Mouse (Mus musculus): ENCODE results near the gene Traip.

Traip gene

DNA sequence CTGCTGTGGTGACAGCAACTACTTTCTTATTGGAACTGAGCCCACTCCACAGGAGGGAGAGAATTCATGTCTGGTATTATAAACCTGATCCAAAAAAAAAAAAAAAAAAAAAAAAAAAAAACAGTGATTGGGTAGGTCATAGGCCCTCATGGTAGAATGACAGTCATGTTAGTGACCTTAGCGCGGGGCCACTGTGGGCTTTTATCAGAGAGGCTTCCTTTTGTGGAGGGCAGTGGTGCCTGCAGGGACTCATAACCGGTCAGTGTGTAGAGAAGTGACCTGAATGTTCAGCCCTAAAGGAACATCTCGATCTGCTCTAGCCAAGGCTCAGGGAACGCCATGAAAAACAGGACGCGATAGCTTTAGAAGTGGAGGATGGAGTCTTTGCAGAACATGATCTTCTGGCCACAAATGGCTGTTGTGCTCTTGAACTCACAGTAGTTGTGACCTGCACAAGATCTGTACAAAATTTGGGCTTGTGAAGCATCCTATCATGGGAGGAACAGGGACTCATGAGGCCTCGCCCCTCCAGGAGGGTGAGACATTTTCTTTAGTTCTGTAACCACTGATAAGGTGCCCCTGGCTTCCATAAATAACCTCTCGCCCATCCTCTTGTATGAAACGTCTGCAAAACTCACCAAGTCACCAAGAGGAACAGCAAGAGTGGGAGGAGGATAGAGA is 24.7 kb downstream of the Traip start:
- DNase-seq = no peak

DNA sequence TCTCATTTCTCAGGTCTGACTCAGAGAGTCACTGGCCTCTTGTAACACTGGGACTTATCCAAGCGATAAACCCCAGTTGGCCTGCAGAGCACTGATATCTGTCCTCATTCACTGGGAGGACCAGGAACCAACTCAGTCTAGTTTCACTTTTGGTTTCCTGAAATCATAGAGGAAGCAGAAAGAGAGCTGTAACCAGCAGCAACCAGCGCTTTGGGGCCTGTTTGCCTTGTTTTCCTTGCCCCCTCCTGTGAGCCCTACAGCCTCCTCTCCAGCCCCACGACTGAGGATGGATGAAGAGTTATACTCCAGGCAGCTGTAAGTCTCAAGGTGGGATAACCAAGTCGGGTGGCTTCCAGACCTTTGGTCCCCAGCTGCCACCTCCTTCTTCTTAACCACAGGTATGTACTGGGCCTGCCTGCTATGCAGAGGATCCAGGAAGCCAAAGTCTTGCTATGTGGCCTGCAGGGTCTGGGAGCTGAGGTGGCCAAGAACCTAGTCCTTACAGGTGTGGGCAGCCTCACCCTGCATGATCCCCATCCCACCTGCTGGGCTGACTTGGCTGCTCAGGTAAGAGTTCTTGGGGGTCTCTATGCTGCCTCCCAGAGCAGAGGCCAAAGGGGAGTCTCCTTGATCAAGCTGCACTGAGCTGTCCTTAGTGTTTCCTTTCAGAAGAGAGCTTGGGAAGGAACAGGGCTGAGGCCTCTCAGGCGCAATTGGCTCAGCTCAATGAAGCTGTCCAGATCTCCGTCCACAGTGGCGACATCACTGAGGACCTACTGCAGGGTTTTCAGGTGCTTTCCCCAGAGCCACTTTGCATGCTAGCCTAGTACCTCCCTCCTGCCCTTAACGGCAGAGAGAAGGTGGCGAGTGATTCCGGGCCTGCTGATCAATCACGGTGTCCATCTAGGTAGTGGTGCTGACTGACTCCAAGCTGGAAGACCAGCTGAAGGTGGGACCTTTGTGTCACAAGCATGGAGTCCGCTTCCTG is 25.8 kb downstream of the Traip start, which contains the start of gene Uba7:
Gene Uba7 (plus strand): TSS at position 107 of the 988 bp plus-strand sequence.
- peak; percentile 16 to 35 for DNase-seq

- no peak for DNase-seq
These were observed 28.9 kb downstream of the Traip start for GRCm38 (mm10) chr9:107978815-107979214.

- DNase-seq = peak; percentile 70 to 81
These were observed 32.0 kb downstream of the Traip start for GRCm38 (mm10) chr9:107981684-107982605.

- DNase-seq = peak; percentile 87 to 91
These were observed 32.9 kb downstream of the Traip start, which contains the start of gene Gm20661 for GRCm38 (mm10) chr9:107982681-107983346. Gene Gm20661 (plus strand): TSS chr9:107983058.

DNA sequence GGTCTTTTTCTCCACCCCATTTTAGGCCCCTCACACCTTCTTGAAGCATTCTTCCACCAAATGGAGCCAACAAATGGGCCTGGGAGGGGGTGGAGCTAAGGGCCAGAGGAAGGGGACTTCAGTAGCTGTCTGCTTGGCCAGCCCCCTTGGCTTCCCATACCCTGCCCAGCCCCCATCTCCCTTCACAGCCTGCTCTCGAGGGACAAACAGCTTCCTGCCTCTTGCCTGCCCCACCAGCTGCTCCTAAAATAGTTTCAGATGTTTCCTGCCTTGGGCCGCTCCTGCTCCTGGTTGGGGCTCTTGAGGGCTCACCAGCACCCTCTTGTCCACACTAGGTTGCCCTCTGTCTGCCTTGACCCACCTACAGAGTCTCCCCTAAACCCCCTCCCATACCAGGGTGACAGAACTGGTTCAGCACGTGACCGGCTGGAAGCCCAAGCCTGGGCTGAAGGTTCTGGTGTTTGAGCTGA is 33.5 kb downstream of the Traip start:
- peak; percentile 90 to 94 for DNase-seq

DNA sequence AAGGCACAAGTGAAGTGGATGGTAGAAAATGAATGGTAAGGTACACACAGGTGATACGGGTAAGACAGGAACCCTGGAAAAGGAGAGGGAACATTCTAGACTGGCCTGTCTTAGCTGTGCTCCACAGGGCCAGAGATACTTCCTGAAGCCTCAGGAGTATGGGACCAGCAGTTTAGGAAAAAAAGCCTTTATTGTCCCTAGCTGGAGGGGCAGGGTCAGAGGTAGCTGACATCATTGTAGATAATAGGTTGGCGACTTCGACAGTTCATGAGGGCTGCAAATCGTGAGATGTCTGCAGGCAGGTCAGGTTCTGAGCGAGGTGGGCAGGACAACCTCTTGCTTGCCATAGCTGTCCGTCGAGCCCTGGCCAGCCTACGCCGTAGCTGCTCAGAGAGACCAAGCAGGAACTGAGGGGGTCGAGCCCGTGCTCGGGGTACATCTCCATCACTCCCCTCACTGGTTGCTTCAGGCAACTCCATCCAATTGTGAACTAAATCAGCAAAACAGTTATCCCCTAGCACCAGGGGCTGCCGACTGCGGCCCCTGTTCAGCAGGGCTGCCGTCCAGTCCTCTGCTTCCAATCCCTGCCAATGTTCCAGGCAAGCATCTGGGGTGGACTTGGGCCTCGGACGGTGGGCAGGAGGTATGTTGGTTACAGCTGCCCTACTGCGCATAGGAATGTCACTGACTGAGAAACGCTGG is 34.3 kb downstream of the Traip start:
- DNase-seq = peak; percentile 41 to 60

GRCm38 (mm10) chr9:107984754-107985055 is 34.8 kb downstream of the Traip start:
- no peak for DNase-seq

- peak; percentile 94 to 96 for DNase-seq
These were observed 35.5 kb downstream of the Traip start, which contains the start of gene Inka1 for GRCm38 (mm10) chr9:107985131-107986119. Gene Inka1 (minus strand): TSS chr9:107985879.

GRCm38 (mm10) chr9:107986376-107986775 is 36.4 kb downstream of the Traip start:
- DNase-seq = peak; percentile 89 to 92

GRCm38 (mm10) chr9:107987950-107988349 is 38.0 kb downstream of the Traip start:
- no peak for DNase-seq

GRCm38 (mm10) chr9:107992197-107992596 is 42.3 kb downstream of the Traip start, which contains the start of gene Cdhr4:
Gene Cdhr4 (plus strand): TSS chr9:107992497.
- no peak for DNase-seq

GRCm38 (mm10) chr9:107993013-107993412 is 43.1 kb downstream of the Traip start:
- no peak for DNase-seq

GRCm38 (mm10) chr9:107994464-107994863 is 44.5 kb downstream of the Traip start:
- DNase-seq = no peak

DNA sequence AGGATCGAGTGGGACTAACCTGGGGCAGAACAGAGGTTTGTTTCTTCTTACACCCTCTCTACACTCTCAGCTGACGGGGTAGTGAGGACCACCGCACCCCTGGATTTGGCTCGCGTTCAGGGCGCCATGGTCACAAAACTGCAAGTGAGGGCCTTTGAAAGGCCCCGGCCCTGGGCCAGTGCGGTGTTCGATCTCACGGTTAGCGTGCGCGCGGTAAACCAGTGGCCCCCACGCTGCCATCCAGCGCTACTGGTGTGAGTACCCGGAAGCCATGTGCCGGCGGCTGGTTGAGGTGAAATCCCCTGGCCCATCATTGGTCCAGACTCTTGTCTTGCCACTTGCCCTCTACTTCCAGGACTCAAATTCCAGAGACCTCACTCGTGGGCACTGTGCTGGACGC is 45.6 kb downstream of the Traip start:
- DNase-seq = no peak

GRCm38 (mm10) chr9:107996049-107996448 is 46.1 kb downstream of the Traip start, which contains the start of gene Gm20662:
Gene Gm20662 (plus strand): TSS chr9:107996349.
- DNase-seq = no peak

DNA sequence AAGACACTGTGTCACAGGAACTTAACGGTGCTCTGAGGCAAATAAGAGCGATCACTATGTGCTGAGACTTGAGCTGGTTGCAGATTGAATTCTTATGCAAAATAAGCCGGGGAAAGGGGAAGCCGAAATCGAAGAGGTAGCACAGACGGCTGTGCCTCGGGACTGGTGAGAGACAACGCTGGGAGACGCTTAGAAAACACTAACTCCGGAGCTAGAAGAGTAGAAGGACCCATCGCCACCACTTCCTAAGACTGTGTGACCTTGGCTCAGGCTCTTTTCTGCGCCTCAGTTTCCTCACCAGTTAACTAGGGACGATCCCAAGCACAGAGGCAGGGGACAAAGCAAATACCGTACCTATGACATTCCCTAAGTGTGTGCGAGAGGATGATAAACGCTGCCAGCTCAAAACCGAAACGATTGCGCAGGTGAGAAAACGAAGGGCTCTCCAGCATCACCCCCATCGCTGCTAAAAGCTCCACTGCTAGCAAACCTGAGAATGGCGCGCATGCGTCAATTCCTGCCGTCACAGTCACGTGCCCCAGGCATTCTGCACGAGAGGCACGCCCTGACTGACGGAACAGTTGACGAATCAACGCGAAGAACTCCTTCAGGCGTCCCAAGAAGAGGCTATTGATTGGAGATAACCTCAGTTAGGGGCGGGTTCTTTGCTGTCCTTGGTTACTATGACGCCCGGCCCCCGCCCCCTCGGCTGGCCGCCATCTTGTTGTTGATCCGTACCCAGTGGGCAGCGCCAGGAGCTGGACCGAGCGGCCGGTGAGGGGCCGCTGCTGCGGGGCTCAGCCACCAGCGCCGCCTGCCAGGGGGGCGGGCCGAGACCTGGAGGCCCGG is 52.2 kb downstream of the Traip start, which contains the start of gene Ip6k1:
Gene Ip6k1 (plus strand): TSS at position 580 of the 849 bp plus-strand sequence.
- DNase-seq = peak; percentile 100

GRCm38 (mm10) chr9:108002778-108003530 is 53.0 kb downstream of the Traip start:
- no peak for DNase-seq
